Mouse (Mus musculus) embryonic facial prominence, embryonic 14.5 days (tissue): Measurements from ENCODE around the gene Akap13. TPM values are rescaled to one million over a fixed set of nuclear protein-coding genes. Genes with fewer than 3 reads are reported as not detected.
"Not testable (repeated sequence)": the region's sequence is repeated elsewhere in the genome, so short reads cannot be mapped to it uniquely, and the experiment has no call there.

Experiments used
- ATAC-seq: fragments of 200-750 bp; cut with Nextera tagmentation; 2 replicates; pipeline ENCODE4 v1.8.0; 2017; ENCODE audit warnings: low read depth, moderate number of reproducible peaks, moderate TSS enrichment
- DNase-seq: peaks from one replicate; pipeline ENCODE4 v3.0.0-alpha.2; 2015; ENCODE audit warnings: low spot score
- H3K27ac ChIP-seq: fragments of 300-500 bp; sonication (generic); replicated peaks from 2 replicates; pipeline ENCODE4 v1.5.1; 2014; ENCODE audit warnings: low read depth, mild to moderate bottlenecking, low read length, moderate library complexity
- H3K27me3 ChIP-seq: fragments of 300-500 bp; sonication (generic); replicated peaks from 2 replicates; pipeline ENCODE4 v1.6.1; 2014; ENCODE audit warnings: low read length; ENCODE audit not compliant: control insufficient read depth, insufficient read depth
- H3K36me3 ChIP-seq: fragments of 300-500 bp; sonication (generic); 2 replicates; pipeline ENCODE4 v1.6.1; 2014; ENCODE audit warnings: low read length, mixed read lengths; ENCODE audit not compliant: control insufficient read depth, insufficient read depth
- H3K4me1 ChIP-seq: fragments of 300-500 bp; sonication (generic); 2 replicates; pipeline ENCODE4 v1.6.1; 2014; ENCODE audit warnings: antibody characterized with exemption, low read length; ENCODE audit not compliant: control insufficient read depth, insufficient read depth
- H3K4me2 ChIP-seq: fragments of 300-500 bp; sonication (generic); 2 replicates; pipeline ENCODE4 v1.6.1; 2014; ENCODE audit warnings: low read depth, mild to moderate bottlenecking, low read length, moderate library complexity, mixed read lengths
- H3K4me3 ChIP-seq: fragments of 300-500 bp; sonication (generic); 2 replicates; pipeline ENCODE4 v1.5.1; 2014; ENCODE audit warnings: low read depth, mild to moderate bottlenecking, low read length
- H3K9ac ChIP-seq: fragments of 300-500 bp; sonication (generic); 2 replicates; pipeline ENCODE4 v1.6.1; 2014; ENCODE audit warnings: low read depth, mild to moderate bottlenecking, low read length, moderate library complexity, mixed read lengths
- H3K9me3 ChIP-seq: fragments of 300-500 bp; sonication (generic); 2 replicates; pipeline ENCODE4 v1.6.1; 2016; ENCODE audit warnings: low read length; ENCODE audit not compliant: control insufficient read depth
- WGBS: fragments of 180-500 bp; shearing (Covaris S2); extraction: QIAGEN DNeasy Blood & Tissue Kit; methylation state at CpG from one replicate; pipeline ENCODE4 v1.1.7; 2014; 5-methylcytosine and 5-hydroxymethylcytosine counted together
- polyA plus RNA-seq: library from polyadenylated mRNA; unstranded; fragments of >200 nt; fragmentation: Nextera tagmentation; extraction: Ambion mirVana; gene quantifications from 2 replicates; pipeline ENCODE4 v1.2.1, GENCODE M21; 2014

Gene Akap13
- polyA plus RNA-seq, 1 experiment from 2014 or later, result 57.3 TPM

- no peaks in the 10 kb centered on the region for H3K27me3 ChIP-seq
- H3K27ac ChIP-seq, result no peak overlapping the region
- peak; percentile 76 for DNase-seq
- peak; percentile 93 for ATAC-seq
- H3K9ac ChIP-seq, result no peak overlapping the region
- 54% methylated on average over 10 of the region's 10 CpGs for WGBS
- H3K4me2 ChIP-seq, result no peak overlapping the region
- H3K9me3 ChIP-seq, result no peaks in the 10 kb centered on the region
- no peak overlapping the region for H3K4me3 ChIP-seq
- H3K36me3 ChIP-seq, result peaks cover 88% of the 10 kb centered on the region
- H3K4me1 ChIP-seq, result no peaks in the 10 kb centered on the region
Measured at GRCm38 (mm10) chr7:75739075-75739725, 283.9 kb downstream of the Akap13 start.

- Histone ChIP-seq H3K9ac (no peak overlapping the region), H3K4me3 (no peak overlapping the region), H3K4me1 (no peaks in the 10 kb centered on the region), H3K4me2 (no peak overlapping the region), H3K36me3 (peaks cover 82% of the 10 kb centered on the region), H3K27me3 (no peaks in the 10 kb centered on the region), H3K27ac (no peak overlapping the region), H3K9me3 (no peaks in the 10 kb centered on the region)
- DNase-seq (no peak), ATAC-seq (no peak)
- WGBS, result 71% methylated on average over 2 of the region's 2 CpGs
Measured at GRCm38 (mm10) chr7:75744528-75744927, 289.2 kb downstream of the Akap13 start.

GRCm38 (mm10) chr7:75744978-75745638 is 289.8 kb downstream of the Akap13 start:
- Histone ChIP-seq H3K27ac (no peak overlapping the region), H3K27me3 (no peaks in the 10 kb centered on the region), H3K9me3 (no peaks in the 10 kb centered on the region), H3K4me3 (no peak overlapping the region), H3K4me2 (no peak overlapping the region), H3K4me1 (no peaks in the 10 kb centered on the region), H3K36me3 (peaks cover 82% of the 10 kb centered on the region), H3K9ac (no peak overlapping the region)
- WGBS, result 83% methylated on average over 7 of the region's 7 CpGs
- ATAC-seq (no peak), DNase-seq (no peak)

GRCm38 (mm10) chr7:75745969-75746368 is 290.6 kb downstream of the Akap13 start:
- DNase-seq, result peak; percentile 43
- H3K4me1 ChIP-seq, H3K27ac ChIP-seq, H3K9ac ChIP-seq, H3K27me3 ChIP-seq, H3K9me3 ChIP-seq, H3K4me2 ChIP-seq, ATAC-seq, H3K4me3 ChIP-seq: not testable (repeated sequence)
- WGBS, result 63% methylated on average over 3 of the region's 3 CpGs
- H3K36me3 ChIP-seq, result peaks cover 83% of the 10 kb centered on the region

GRCm38 (mm10) chr7:75750581-75750980 is 295.2 kb downstream of the Akap13 start:
- Histone ChIP-seq H3K27ac (no peak overlapping the region), H3K36me3 (peaks cover 84% of the 10 kb centered on the region), H3K4me2 (no peak overlapping the region), H3K4me1 (no peaks in the 10 kb centered on the region), H3K9me3 (no peaks in the 10 kb centered on the region), H3K27me3 (no peaks in the 10 kb centered on the region), H3K9ac (no peak overlapping the region), H3K4me3 (no peak overlapping the region)
- WGBS, result 87% methylated on average over 9 of the region's 9 CpGs
- DNase-seq (no peak), ATAC-seq (no peak)

GRCm38 (mm10) chr7:75751161-75751803 is 295.9 kb downstream of the Akap13 start:
- Histone ChIP-seq H3K27ac (no peak overlapping the region), H3K27me3 (no peaks in the 10 kb centered on the region), H3K9me3 (no peaks in the 10 kb centered on the region), H3K4me3 (no peak overlapping the region), H3K36me3 (peaks cover 84% of the 10 kb centered on the region), H3K4me2 (no peak overlapping the region), H3K4me1 (no peaks in the 10 kb centered on the region), H3K9ac (no peak overlapping the region)
- WGBS, result 85% methylated on average over 14 of the region's 14 CpGs
- DNase-seq (no peak), ATAC-seq (no peak)

GRCm38 (mm10) chr7:75752442-75753191 is 297.3 kb downstream of the Akap13 start:
- no peaks in the 10 kb centered on the region for H3K9me3 ChIP-seq
- no peak overlapping the region for H3K4me2 ChIP-seq
- no peak overlapping the region for H3K4me3 ChIP-seq
- WGBS, result 55% methylated on average over 22 of the region's 22 CpGs
- DNase-seq (no peak), ATAC-seq (peak; percentile 48; the same call in 1 of the 2 replicates)
- H3K9ac ChIP-seq, result no peak overlapping the region
- no peak overlapping the region for H3K27ac ChIP-seq
- no peaks in the 10 kb centered on the region for H3K27me3 ChIP-seq
- no peaks in the 10 kb centered on the region for H3K4me1 ChIP-seq
- H3K36me3 ChIP-seq, result peaks cover 70% of the 10 kb centered on the region

- Histone ChIP-seq H3K27ac (no peak overlapping the region), H3K4me3 (no peak overlapping the region), H3K36me3 (peaks cover 64% of the 10 kb centered on the region), H3K9ac (no peak overlapping the region), H3K4me1 (no peaks in the 10 kb centered on the region), H3K4me2 (no peak overlapping the region), H3K27me3 (no peaks in the 10 kb centered on the region), H3K9me3 (no peaks in the 10 kb centered on the region)
- no peak for ATAC-seq
- no peak for DNase-seq
- 43% methylated on average over 12 of the region's 12 CpGs for WGBS
Measured at GRCm38 (mm10) chr7:75753192-75753783, 298.0 kb downstream of the Akap13 start.
